Mouse (Mus musculus): ENCODE measurements around the gene Ifit1bl1.
"Not testable (repeated sequence)": the region's sequence is repeated elsewhere in the genome, so short reads cannot be mapped to it uniquely, and the experiment has no call there.

Gene Ifit1bl1

GRCm38 (mm10) chr19:34607237-34608051, 5.7 kb upstream of the Ifit1bl1 start, which contains the start of gene Ifit3b:
TSS of gene Ifit3b (plus strand) at chr19:34607970.
- H3K36me3 ChIP-seq (ENCODE audit: control insufficient read depth, insufficient read depth, low read length, poor library complexity, severe bottlenecking); H3K27me3 ChIP-seq (ENCODE audit: control insufficient read depth, insufficient read depth, low read length, poor library complexity, severe bottlenecking): not testable (repeated sequence)
- DNase-seq (ENCODE audit: low read depth, low spot score): peak; percentile 31

- no peaks in the 10 kb centered on the region for H3K36me3 ChIP-seq (ENCODE audit: control insufficient read depth, insufficient read depth, low read length, poor library complexity, severe bottlenecking)
- DNase-seq (ENCODE audit: low read depth, low spot score): no peak
- no peaks in the 10 kb centered on the region for H3K27me3 ChIP-seq (ENCODE audit: control insufficient read depth, insufficient read depth, low read length, poor library complexity, severe bottlenecking)
Observed at GRCm38 (mm10) chr19:34605472-34605871, 3.7 kb upstream of the Ifit1bl1 start.

- peak; percentile 87 for DNase-seq (ENCODE audit: low read depth, low spot score)
- H3K27me3 ChIP-seq (ENCODE audit: control insufficient read depth, insufficient read depth, low read length, poor library complexity, severe bottlenecking); H3K36me3 ChIP-seq (ENCODE audit: control insufficient read depth, insufficient read depth, low read length, poor library complexity, severe bottlenecking): not testable (repeated sequence)
Observed at GRCm38 (mm10) chr19:34599250-34599649, 2.5 kb downstream of the Ifit1bl1 start.

DNA sequence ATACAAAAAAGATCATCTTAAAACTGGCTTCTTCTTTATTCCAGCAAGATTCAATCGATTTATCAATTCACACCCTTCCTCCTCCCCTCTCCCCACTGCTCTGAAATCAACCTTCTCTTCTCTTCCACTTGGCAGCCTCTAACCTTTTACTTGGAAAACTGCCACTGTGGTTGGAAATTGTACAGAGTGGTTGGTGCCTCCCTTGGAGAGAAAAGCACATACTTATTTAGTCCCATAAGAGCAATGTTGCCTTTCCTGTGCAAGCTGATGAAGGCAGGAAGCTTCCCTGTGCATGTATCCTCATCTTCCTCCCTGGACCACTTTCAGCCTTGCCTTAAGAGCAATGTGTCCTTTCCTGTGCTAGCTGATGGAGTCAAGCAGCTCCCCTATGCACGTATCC, 3.4 kb downstream of the Ifit1bl1 start:
- no peak for DNase-seq (ENCODE audit: low read depth, low spot score)
- no peaks in the 10 kb centered on the region for H3K36me3 ChIP-seq (ENCODE audit: control insufficient read depth, insufficient read depth, low read length, poor library complexity, severe bottlenecking)
- H3K27me3 ChIP-seq (ENCODE audit: control insufficient read depth, insufficient read depth, low read length, poor library complexity, severe bottlenecking): no peaks in the 10 kb centered on the region

- no peaks in the 10 kb centered on the region for H3K36me3 ChIP-seq (ENCODE audit: control insufficient read depth, insufficient read depth, low read length, poor library complexity, severe bottlenecking)
- no peaks in the 10 kb centered on the region for H3K27me3 ChIP-seq (ENCODE audit: control insufficient read depth, insufficient read depth, low read length, poor library complexity, severe bottlenecking)
- DNase-seq (ENCODE audit: low read depth, low spot score): no peak
Observed at GRCm38 (mm10) chr19:34596811-34597210, 4.9 kb downstream of the Ifit1bl1 start.

GRCm38 (mm10) chr19:34594523-34594922, 7.2 kb downstream of the Ifit1bl1 start:
- H3K27me3 ChIP-seq (ENCODE audit: control insufficient read depth, insufficient read depth, low read length, poor library complexity, severe bottlenecking); H3K36me3 ChIP-seq (ENCODE audit: control insufficient read depth, insufficient read depth, low read length, poor library complexity, severe bottlenecking); DNase-seq (ENCODE audit: low read depth, low spot score): not testable (repeated sequence)

DNA sequence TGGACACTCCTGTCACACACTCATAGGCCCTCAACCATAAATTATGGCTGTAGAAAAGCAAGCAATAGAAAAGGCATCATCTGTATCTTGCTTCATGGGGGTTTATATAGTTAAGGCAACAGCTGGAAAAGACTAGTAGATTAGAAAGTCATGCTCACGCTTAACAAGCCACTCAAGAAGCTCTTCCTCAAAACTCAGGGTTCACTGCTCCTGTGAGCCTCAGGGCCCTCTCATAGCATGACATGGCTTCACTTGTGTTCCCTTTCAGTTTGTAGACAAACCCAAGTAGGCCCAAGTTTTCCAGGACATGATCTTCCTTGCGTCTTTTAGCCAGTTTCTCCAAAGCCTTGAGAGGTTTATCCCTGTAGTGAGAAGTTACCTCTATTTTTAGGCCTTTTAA, 8.3 kb downstream of the Ifit1bl1 start:
- Histone ChIP-seq H3K27me3 (ENCODE audit: control insufficient read depth, insufficient read depth, low read length, poor library complexity, severe bottlenecking) (no peaks in the 10 kb centered on the region), H3K36me3 (ENCODE audit: control insufficient read depth, insufficient read depth, low read length, poor library complexity, severe bottlenecking) (no peaks in the 10 kb centered on the region)
- peak; percentile 61 for DNase-seq (ENCODE audit: low read depth, low spot score)

DNA sequence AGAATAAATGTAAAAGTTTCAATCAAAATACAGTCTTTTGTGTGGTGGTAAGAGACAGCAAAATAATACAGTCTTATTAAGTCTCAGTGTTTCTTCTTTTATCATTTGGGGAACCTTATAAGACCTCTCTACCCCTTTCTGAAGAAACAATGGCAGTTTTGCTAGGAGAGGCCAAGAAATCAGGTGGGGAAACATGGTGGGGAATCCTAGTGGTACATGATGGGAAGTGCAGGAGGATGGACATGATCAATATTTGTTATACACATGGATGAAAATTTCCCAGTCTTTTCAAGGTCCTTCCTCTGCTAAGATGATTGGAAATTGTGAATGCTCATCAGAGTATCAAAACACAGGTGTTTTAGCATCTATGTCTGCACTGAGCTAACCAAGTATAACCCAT, 12.8 kb downstream of the Ifit1bl1 start:
- DNase-seq (ENCODE audit: low read depth, low spot score): no peak
- H3K36me3 ChIP-seq (ENCODE audit: control insufficient read depth, insufficient read depth, low read length, poor library complexity, severe bottlenecking): no peaks in the 10 kb centered on the region
- H3K27me3 ChIP-seq (ENCODE audit: control insufficient read depth, insufficient read depth, low read length, poor library complexity, severe bottlenecking): no peaks in the 10 kb centered on the region

- not testable (repeated sequence) for DNase-seq (ENCODE audit: low read depth, low spot score); H3K36me3 ChIP-seq (ENCODE audit: control insufficient read depth, insufficient read depth, low read length, poor library complexity, severe bottlenecking); H3K27me3 ChIP-seq (ENCODE audit: control insufficient read depth, insufficient read depth, low read length, poor library complexity, severe bottlenecking)
Observed at GRCm38 (mm10) chr19:34587898-34588692, 13.7 kb downstream of the Ifit1bl1 start.

DNA sequence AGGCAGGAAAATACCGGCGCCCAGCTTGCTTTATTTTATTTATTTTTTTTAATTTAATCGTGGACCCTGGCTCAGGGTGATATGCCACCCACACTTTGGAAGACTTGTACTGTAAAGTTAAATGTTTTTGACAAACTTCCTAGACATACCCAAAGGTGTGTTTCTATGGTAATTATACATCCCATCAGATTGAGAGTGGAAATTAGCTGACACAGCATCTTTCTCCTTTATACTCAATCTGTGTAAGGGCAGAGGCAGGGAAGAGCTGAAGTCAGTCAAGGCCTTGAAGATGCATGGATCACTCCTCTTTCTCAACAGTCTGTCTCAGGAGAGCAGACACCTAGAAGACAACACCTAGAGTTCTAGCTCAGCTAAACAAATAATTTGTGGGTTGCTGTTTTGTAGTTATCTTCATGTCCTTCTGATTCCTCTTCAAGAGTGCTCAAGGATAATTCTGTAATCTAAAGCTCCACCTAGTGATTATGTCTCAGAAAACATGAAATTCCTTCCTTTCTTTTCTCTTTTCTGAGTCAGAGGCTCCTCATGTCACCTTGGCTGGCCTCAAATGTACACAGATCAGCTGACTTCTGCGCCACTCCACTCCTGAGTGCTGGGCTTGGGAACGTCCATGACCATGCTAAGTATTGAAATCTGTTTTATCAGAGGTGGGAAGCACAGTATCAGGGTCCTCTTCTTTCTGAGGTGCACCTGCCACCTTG, 15.9 kb downstream of the Ifit1bl1 start:
- not testable (repeated sequence) for H3K27me3 ChIP-seq (ENCODE audit: control insufficient read depth, insufficient read depth, low read length, poor library complexity, severe bottlenecking); H3K36me3 ChIP-seq (ENCODE audit: control insufficient read depth, insufficient read depth, low read length, poor library complexity, severe bottlenecking); DNase-seq (ENCODE audit: low read depth, low spot score)

GRCm38 (mm10) chr19:34583126-34583766, 18.5 kb downstream of the Ifit1bl1 start, which contains the start of gene Ifit3:
TSS of gene Ifit3 (plus strand) at chr19:34583531.
- H3K27me3 ChIP-seq (ENCODE audit: control insufficient read depth, insufficient read depth, low read length, poor library complexity, severe bottlenecking); DNase-seq (ENCODE audit: low read depth, low spot score): not testable (repeated sequence)

DNA sequence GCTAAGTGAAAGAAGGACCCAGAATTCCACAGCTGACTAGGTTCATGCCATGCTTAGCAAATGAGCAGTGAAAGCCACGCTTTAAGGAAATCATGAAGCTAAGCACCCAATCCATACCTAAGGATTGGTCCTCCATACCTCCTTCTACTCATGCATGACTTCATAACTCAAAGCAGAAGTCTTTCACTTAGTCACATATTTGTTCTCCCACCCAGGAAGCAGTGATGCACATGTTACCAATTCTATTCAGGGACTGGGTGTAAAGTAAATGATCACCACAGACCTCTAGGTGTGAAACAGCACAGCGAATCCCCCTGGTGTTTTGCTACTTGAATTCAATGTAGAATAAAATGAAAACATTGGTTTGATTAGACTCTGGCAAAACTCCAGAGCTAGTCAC, 19.1 kb downstream of the Ifit1bl1 start:
- DNase-seq (ENCODE audit: low read depth, low spot score); H3K36me3 ChIP-seq (ENCODE audit: control insufficient read depth, insufficient read depth, low read length, poor library complexity, severe bottlenecking): not testable (repeated sequence)

More at GRCm38 (mm10) chr19:34583126-34583766, 18.5 kb downstream of the Ifit1bl1 start, which contains the start of gene Ifit3:
- not testable (repeated sequence) for H3K36me3 ChIP-seq (ENCODE audit: control insufficient read depth, insufficient read depth, low read length, poor library complexity, severe bottlenecking)

DNA sequence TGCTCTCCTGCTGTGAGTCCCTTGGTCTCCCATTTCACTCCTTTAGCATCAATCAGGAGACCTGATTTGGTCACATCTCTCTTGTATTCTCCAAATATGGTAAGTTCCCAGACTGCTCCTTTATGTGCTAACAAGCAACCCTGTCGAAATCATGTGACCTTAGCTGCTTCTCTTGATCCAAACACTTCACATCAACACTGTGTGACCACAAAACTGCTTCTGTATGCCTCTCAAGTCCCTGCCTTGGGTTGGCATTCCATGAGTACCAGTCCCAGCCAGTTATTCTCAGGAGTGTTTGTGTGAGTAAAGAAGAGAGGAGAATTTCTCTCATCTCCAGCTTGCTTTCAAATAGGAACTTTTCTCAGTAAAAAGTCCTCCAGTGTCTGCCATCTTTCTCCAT, 24.6 kb downstream of the Ifit1bl1 start:
- no peak for DNase-seq (ENCODE audit: low read depth, low spot score)
- Histone ChIP-seq H3K36me3 (ENCODE audit: control insufficient read depth, insufficient read depth, low read length, poor library complexity, severe bottlenecking) (peaks cover 2% of the 10 kb centered on the region; the same call in 1 of the 2 replicates), H3K27me3 (ENCODE audit: control insufficient read depth, insufficient read depth, low read length, poor library complexity, severe bottlenecking) (no peaks in the 10 kb centered on the region)

More for the DNA sequence above, 19.1 kb downstream of the Ifit1bl1 start:
- H3K27me3 ChIP-seq (ENCODE audit: control insufficient read depth, insufficient read depth, low read length, poor library complexity, severe bottlenecking): not testable (repeated sequence)

DNA sequence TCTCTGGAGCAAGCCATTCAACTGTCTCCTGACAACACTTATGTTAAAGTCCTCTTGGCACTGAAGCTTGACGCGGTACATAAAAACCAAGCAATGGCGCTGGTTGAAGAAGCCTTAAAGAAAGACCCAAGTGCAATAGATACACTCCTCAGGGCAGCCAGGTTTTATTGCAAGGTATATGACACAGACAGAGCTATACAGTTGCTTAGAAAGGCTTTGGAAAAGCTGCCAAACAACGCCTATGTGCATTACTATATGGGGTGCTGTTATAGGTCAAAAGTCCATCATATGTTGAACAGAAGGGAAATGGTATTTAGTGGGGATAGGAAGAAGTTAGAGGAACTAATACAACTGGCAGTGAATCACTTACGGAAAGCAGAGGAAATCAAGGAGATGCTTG, 28.1 kb downstream of the Ifit1bl1 start:
- H3K36me3 ChIP-seq (ENCODE audit: control insufficient read depth, insufficient read depth, low read length, poor library complexity, severe bottlenecking): peaks cover 2% of the 10 kb centered on the region; the same call in 1 of the 2 replicates
- DNase-seq (ENCODE audit: low read depth, low spot score): no peak

More for the DNA sequence above, 28.1 kb downstream of the Ifit1bl1 start:
- no peaks in the 10 kb centered on the region for H3K27me3 ChIP-seq (ENCODE audit: control insufficient read depth, insufficient read depth, low read length, poor library complexity, severe bottlenecking)
